ENCODE assay signal across 9 mouse cellular contexts in the genomic region with DNA sequence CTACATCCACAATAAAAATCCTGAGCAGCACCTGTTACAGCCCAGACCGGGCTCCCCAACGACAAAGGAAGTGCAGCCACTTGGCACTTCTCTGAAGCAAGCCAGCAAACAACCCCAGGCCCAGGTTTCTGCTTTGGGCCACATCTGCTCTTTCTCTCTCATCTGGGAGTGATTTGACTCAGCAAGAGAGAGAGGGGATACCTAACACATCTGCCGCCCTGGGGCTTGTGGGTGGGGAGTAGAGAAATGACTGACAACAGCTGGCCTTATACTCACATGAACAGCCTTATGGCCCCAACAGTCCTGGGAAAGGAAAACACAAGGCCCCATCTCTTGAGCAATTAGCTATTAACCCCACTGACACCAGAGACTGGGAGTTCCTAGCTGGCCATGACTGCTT.
DNase-seq lines count a peak whose midpoint lies in the region; ATAC-seq and TF ChIP-seq lines count a peak whose summit lies in the region.
"Had no signal": no experiment of that assay in that cellular context is flagged by ENCODE, and none has a peak within 500 bp of the region (broad histone marks: within the 10 kb centered on the region; RNA-seq: fewer than 3 reads in every experiment).

No protein-coding gene starts in this region.

- TF ChIP-seq POLR2A in bone marrow macrophage, adult 2 months (IDR thresholded peaks at IDR 0.05; ENCODE audit: borderline replicate concordance, low read depth, low read length) = no peak

- DNase-seq in heart, postnatal 25 days (ENCODE audit: low spot score) = no peak
- peak; percentile 7 for DNase-seq in liver
- DNase-seq in left cerebral cortex, postnatal 10 days (ENCODE audit: extremely low spot score in 1 of 2, low spot score in 2 of 2) = no peak
- no peak for DNase-seq in layer of hippocampus, postnatal 36 days
- DNase-seq in cerebellum, postnatal 14 days = no peak
- DNase-seq: kidney, postnatal 14 days had no signal

- peak overlapping the region; percentile 27; the same call in 1 of the 2 replicates for H3K27ac ChIP-seq in heart, embryonic 16.5 days (ENCODE audit: low read length)
- peak overlapping the region; percentile 77 for H3K27ac ChIP-seq in bone marrow macrophage, adult 2 months (ENCODE audit: insufficient read depth, low read depth, low read length)
- peak overlapping the region; percentile 46 for H3K27ac ChIP-seq in stomach, embryonic 16.5 days (ENCODE audit: low read length)

- ATAC-seq in heart, embryonic 16.5 days (replicated peaks; ENCODE audit: extremely low read depth, insufficient read depth, low FRiP score) = peak; percentile 39; the same call in 1 of the 2 replicates
- ATAC-seq in stomach, embryonic 16.5 days (ENCODE audit: insufficient read depth, low FRiP score) = no peak

- TF ChIP-seq CTCF in bone marrow macrophage, adult 2 months (IDR thresholded peaks at IDR 0.05; ENCODE audit: low read depth, low read length) = no peak

- intact Hi-C loops in heart, postnatal 25 days (cut with DNase I) = no loop called here
- intact Hi-C loops in left cerebral cortex, postnatal 10 days (cut with DNase I) = no loop called here

- no peak overlapping the region for H3K9ac ChIP-seq in heart, embryonic 16.5 days (ENCODE audit: low read length)
- H3K9ac ChIP-seq in stomach, embryonic 16.5 days (ENCODE audit: low read length) = no peak overlapping the region; the same call in none of the 2 replicates

- peaks cover 9% of the 10 kb centered on the region for H3K4me1 ChIP-seq in heart, embryonic 16.5 days (ENCODE audit: control insufficient read depth, insufficient read depth, low read length)
- peaks cover 41% of the 10 kb centered on the region for H3K4me1 ChIP-seq in bone marrow macrophage, adult 2 months (ENCODE audit: control insufficient read depth, insufficient read depth, low read length)
- peaks cover 15% of the 10 kb centered on the region for H3K4me1 ChIP-seq in stomach, embryonic 16.5 days (ENCODE audit: control insufficient read depth, insufficient read depth, low read length)

- 19% methylated on average over 3 of the region's 3 CpGs for WGBS in heart, embryonic 16.5 days
- WGBS in stomach, embryonic 16.5 days = 14% methylated on average over 3 of the region's 3 CpGs

- H3K36me3 ChIP-seq in heart, embryonic 16.5 days (ENCODE audit: control insufficient read depth, insufficient read depth) = no peaks in the 10 kb centered on the region
- no peaks in the 10 kb centered on the region for H3K36me3 ChIP-seq in stomach, embryonic 16.5 days (ENCODE audit: control insufficient read depth, insufficient read depth, low read length)

- no peaks in the 10 kb centered on the region for H3K9me3 ChIP-seq in heart, embryonic 16.5 days (replicated peaks; ENCODE audit: control insufficient read depth, low read length)
- H3K9me3 ChIP-seq in stomach, embryonic 16.5 days (replicated peaks; ENCODE audit: control insufficient read depth, low read length) = no peaks in the 10 kb centered on the region

- H3K4me3 ChIP-seq in heart, embryonic 16.5 days (ENCODE audit: low read length) = no peak overlapping the region
- H3K4me3 ChIP-seq in bone marrow macrophage, adult 2 months (ENCODE audit: insufficient read depth, low read length) = peak overlapping the region; percentile 3; the same call in 1 of the 2 replicates
- no peak overlapping the region for H3K4me3 ChIP-seq in stomach, embryonic 16.5 days (replicated peaks; ENCODE audit: low read length)

- no peaks in the 10 kb centered on the region; the same call in 1 of the 2 replicates for H3K27me3 ChIP-seq in heart, embryonic 16.5 days (ENCODE audit: control insufficient read depth, insufficient read depth, low read length)
- H3K27me3 ChIP-seq in stomach, embryonic 16.5 days (ENCODE audit: control insufficient read depth, insufficient read depth, low read length) = no peaks in the 10 kb centered on the region

- H3K4me2 ChIP-seq in heart, embryonic 16.5 days (ENCODE audit: low read depth, low read length) = no peak overlapping the region
- no peak overlapping the region for H3K4me2 ChIP-seq in stomach, embryonic 16.5 days (ENCODE audit: low read depth, low read length)

Comparison
In these comparisons a context has a peak if more than half of its experiments do, and no peak if none do; other contexts are left out.
1. H3K27ac ChIP-seq: peak in every context shown above with its lines; median percentile 77 in bone marrow macrophage, adult 2 months; 46 in stomach, embryonic 16.5 days; 27 in heart, embryonic 16.5 days.